Mouse (Mus musculus) midbrain, embryonic 11.5 days (tissue): Measurements from ENCODE around the gene Ints12. TPM values are rescaled to one million over a fixed set of nuclear protein-coding genes. Genes with fewer than 3 reads are reported as not detected.

ENCODE experiments used
- ATAC-seq: fragments of 200-750 bp; cut with Nextera tagmentation; 2 replicates; pipeline ENCODE4 v1.8.0; 2017; ENCODE audit warnings: moderate TSS enrichment, moderate library complexity; ENCODE audit not compliant: low FRiP score
- DNase-seq: peaks from one replicate; pipeline ENCODE4 v3.0.0; 2015; ENCODE audit warnings: low spot score; ENCODE audit errors: missing footprints
- H3K27ac ChIP-seq: fragments of 300-500 bp; sonication (generic); 2 replicates; pipeline ENCODE4 v1.5.1; 2014; ENCODE audit warnings: low read depth, low read length
- H3K27me3 ChIP-seq: fragments of 300-500 bp; sonication (generic); 2 replicates; pipeline ENCODE4 v1.6.1; 2014; ENCODE audit warnings: mild to moderate bottlenecking, low read length, moderate library complexity, mixed read lengths; ENCODE audit not compliant: control insufficient read depth, insufficient read depth
- H3K36me3 ChIP-seq: fragments of 300-500 bp; sonication (generic); 2 replicates; pipeline ENCODE4 v1.6.1; 2014; ENCODE audit warnings: mild to moderate bottlenecking, low read length, moderate library complexity, mixed read lengths; ENCODE audit not compliant: control insufficient read depth, insufficient read depth
- H3K4me1 ChIP-seq: fragments of 300-500 bp; sonication (generic); 2 replicates; pipeline ENCODE4 v1.6.1; 2014; ENCODE audit warnings: low read length; ENCODE audit not compliant: control insufficient read depth, insufficient read depth
- H3K4me2 ChIP-seq: fragments of 300-500 bp; sonication (generic); 2 replicates; pipeline ENCODE4 v1.6.1; 2014; ENCODE audit warnings: mild to moderate bottlenecking, moderate library complexity
- H3K4me3 ChIP-seq: fragments of 300-500 bp; sonication (generic); 2 replicates; pipeline ENCODE4 v1.5.1; 2014; ENCODE audit warnings: low read depth, low read length
- H3K9ac ChIP-seq: fragments of 300-500 bp; sonication (generic); 2 replicates; pipeline ENCODE4 v1.6.1; 2014; ENCODE audit warnings: low read length
- H3K9me3 ChIP-seq: fragments of 300-500 bp; sonication (generic); 2 replicates; pipeline ENCODE4 v1.6.1; 2016; ENCODE audit warnings: low read length; ENCODE audit not compliant: control insufficient read depth
- WGBS: fragments of 180-500 bp; shearing (Covaris S2); extraction: QIAGEN DNeasy Blood & Tissue Kit; methylation state at CpG from one replicate; pipeline ENCODE4 v1.1.7; 2014; 5-methylcytosine and 5-hydroxymethylcytosine counted together
- polyA plus RNA-seq: library from polyadenylated mRNA; unstranded; fragments of >200 nt; fragmentation: Nextera tagmentation; extraction: Ambion mirVana; gene quantifications from 2 replicates; pipeline ENCODE4 v1.2.1, GENCODE M21; 2014

Gene Ints12
- polyA plus RNA-seq, 1 experiment from 2014 or later, result 28.4 TPM

GRCm38 (mm10) chr3:133154683-133155082 lies 63.0 kb downstream of the Ints12 start:
- Histone ChIP-seq H3K27ac (no peak overlapping the region), H3K27me3 (no peaks in the 10 kb centered on the region), H3K4me2 (no peak overlapping the region), H3K36me3 (no peaks in the 10 kb centered on the region), H3K9me3 (no peaks in the 10 kb centered on the region), H3K9ac (no peak overlapping the region), H3K4me3 (no peak overlapping the region), H3K4me1 (no peaks in the 10 kb centered on the region)
- DNase-seq, result peak; percentile 88
- 46% methylated on average over 8 of the region's 8 CpGs for WGBS
- peak; percentile 69 for ATAC-seq

DNA sequence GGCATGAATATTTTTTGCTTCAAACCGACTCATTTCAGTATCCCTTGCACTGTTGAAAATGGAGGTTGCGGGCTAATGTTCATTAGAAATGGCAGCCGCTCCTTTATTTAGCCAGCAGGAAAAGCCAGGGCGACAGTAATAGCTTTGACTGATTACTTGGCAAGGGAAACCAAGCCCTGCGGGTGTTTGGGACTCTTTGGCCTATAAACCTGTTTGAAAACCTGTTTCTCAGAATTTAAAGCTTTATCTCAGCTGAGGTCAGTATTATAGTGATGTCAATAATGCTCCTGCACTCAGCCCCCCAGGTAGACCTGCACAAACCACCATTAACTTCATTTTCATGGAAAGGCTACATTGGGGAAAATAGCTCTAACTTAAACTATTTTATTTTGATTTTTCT lies 66.6 kb downstream of the Ints12 start:
- no peaks in the 10 kb centered on the region for H3K9me3 ChIP-seq
- H3K4me2 ChIP-seq, result no peak overlapping the region
- WGBS, result 89% methylated on average over 5 of the region's 5 CpGs
- H3K9ac ChIP-seq, result no peak overlapping the region
- H3K4me1 ChIP-seq, result no peaks in the 10 kb centered on the region
- no peak overlapping the region for H3K4me3 ChIP-seq
- ATAC-seq (no peak), DNase-seq (no peak)
- H3K36me3 ChIP-seq, result no peaks in the 10 kb centered on the region
- no peak overlapping the region for H3K27ac ChIP-seq
- no peaks in the 10 kb centered on the region for H3K27me3 ChIP-seq

Other genes starting within 250 kb of the Ints12 start
- 7.6 and 7.9 TPM in 2 replicates for gene Npnt, start 141.5 kb upstream of the Ints12 start, polyA plus RNA-seq
- gene Gstcd, start 193 bp downstream of the Ints12 start, polyA plus RNA-seq, result 9.5 and 11.7 TPM in 2 replicates
- 0.04 and 0.10 TPM in 2 replicates for gene Arhgef38, start 143.1 kb downstream of the Ints12 start, polyA plus RNA-seq
- gene Ppa2, start 218.3 kb downstream of the Ints12 start, polyA plus RNA-seq, result 85.5 and 88.5 TPM in 2 replicates